Mouse (Mus musculus) thymus, adult 2 months (tissue): ENCODE measurements around the gene Gdf1. TPM values are rescaled to one million over a fixed set of nuclear protein-coding genes. Genes with fewer than 3 reads are reported as not detected.

ENCODE experiments used
- DNase-seq: peaks from one replicate; pipeline ENCODE4 v3.0.0; 2021
- H3K27ac ChIP-seq: fragments of 200-500 bp; 2 replicates; pipeline ENCODE4 v1.5.1; 2012; ENCODE audit warnings: low read length, control low read depth; ENCODE audit not compliant: control insufficient read depth, insufficient read depth
- H3K27me3 ChIP-seq: fragments of 200-500 bp; 2 replicates; pipeline ENCODE4 v1.6.1; 2012; ENCODE audit warnings: mild to moderate bottlenecking, low read length, moderate library complexity, mixed read lengths; ENCODE audit not compliant: control insufficient read depth, insufficient read depth
- H3K36me3 ChIP-seq: fragments of 200-500 bp; 2 replicates; pipeline ENCODE4 v1.6.1; 2012; ENCODE audit warnings: mild to moderate bottlenecking, low read length, moderate library complexity; ENCODE audit not compliant: control insufficient read depth, insufficient read depth
- H3K4me1 ChIP-seq: fragments of 200-500 bp; replicated peaks from 2 replicates; pipeline ENCODE4 v1.6.1; 2012; ENCODE audit warnings: low read length; ENCODE audit not compliant: control insufficient read depth, insufficient read depth
- H3K4me3 ChIP-seq: fragments of 200-500 bp; 2 replicates; pipeline ENCODE4 v1.5.1; 2012; ENCODE audit warnings: mild to moderate bottlenecking, low read length, control low read depth, moderate library complexity; ENCODE audit not compliant: control insufficient read depth, insufficient read depth
- CTCF ChIP-seq: fragments of 200-500 bp; IDR thresholded peaks from 2 replicates; pipeline ENCODE4 v1.5.1; 2012; ENCODE audit warnings: mild to moderate bottlenecking, control low read depth, low read length, moderate library complexity, borderline replicate concordance; ENCODE audit not compliant: control insufficient read depth, poor library complexity, insufficient read depth; ENCODE audit errors: extremely low read depth
- POLR2A ChIP-seq: fragments of 200-500 bp; IDR thresholded peaks from 2 replicates; pipeline ENCODE4 v1.6.1; 2012; ENCODE audit warnings: mild to moderate bottlenecking, low read length, control low read depth, moderate library complexity; ENCODE audit not compliant: control insufficient read depth, poor library complexity, insufficient read depth; ENCODE audit errors: extremely low read depth
- whole genome bisulfite sequencing: fragments of 180-500 bp; shearing (Covaris S2); methylation state at CpG from one replicate; pipeline ENCODE4 v1.1.7; 2018; 5-methylcytosine and 5-hydroxymethylcytosine counted together
- polyA plus RNA-seq: library from polyadenylated mRNA; depleted of rRNA; stranded (reverse); fragments of >200 nt; gene quantifications from 2 replicates; pipeline ENCODE4 v1.2.3, GENCODE M21; 2012

Gene Gdf1
- polyA plus RNA-seq, 1 experiment: 0.13 TPM

- H3K36me3 ChIP-seq: peaks cover 43% of the 10 kb centered on the region
- no peaks in the 10 kb centered on the region for H3K27me3 ChIP-seq
- no peak for TF ChIP-seq POLR2A
- TF ChIP-seq CTCF: no peak
- WGBS: 50% methylated on average over 45 of the region's 45 CpGs
- no peak overlapping the region for H3K4me3 ChIP-seq
- no peaks in the 10 kb centered on the region for H3K4me1 ChIP-seq
- DNase-seq: no peak
- H3K27ac ChIP-seq: no peak overlapping the region
Observed at GRCm38 (mm10) chr8:70329835-70330740, 471 bp downstream of the Gdf1 start.

GRCm38 (mm10) chr8:70330741-70331364, 1.2 kb downstream of the Gdf1 start:
- no peaks in the 10 kb centered on the region for H3K27me3 ChIP-seq
- TF ChIP-seq CTCF (no peak), POLR2A (no peak)
- DNase-seq: no peak
- no peak overlapping the region for H3K4me3 ChIP-seq
- WGBS: 92% methylated on average over 53 of the region's 53 CpGs
- H3K4me1 ChIP-seq: no peaks in the 10 kb centered on the region
- H3K36me3 ChIP-seq: peaks cover 50% of the 10 kb centered on the region
- H3K27ac ChIP-seq: no peak overlapping the region

DNA sequence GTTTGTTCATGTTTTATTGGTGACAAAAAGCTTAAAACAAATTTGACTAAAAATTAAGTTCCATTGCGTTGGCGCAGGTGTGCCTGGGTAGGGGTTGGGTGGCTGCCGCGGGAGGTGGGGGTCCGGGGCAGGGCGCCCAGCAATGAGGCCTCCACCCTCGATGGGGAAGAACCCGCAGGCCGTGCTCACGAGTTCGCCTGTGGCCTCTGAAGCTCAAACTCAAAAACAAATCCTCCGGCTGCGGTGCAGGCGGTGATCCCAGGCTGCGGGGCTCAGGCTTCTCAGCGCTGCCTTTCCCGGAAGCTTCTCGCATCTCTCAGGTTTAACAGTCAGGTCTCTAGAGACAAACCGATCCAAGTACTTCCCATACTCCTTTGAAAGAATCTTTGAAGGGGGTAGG, 1.9 kb downstream of the Gdf1 start:
- no peak overlapping the region for H3K4me3 ChIP-seq
- H3K27ac ChIP-seq: no peak overlapping the region
- TF ChIP-seq POLR2A: no peak
- no peak for TF ChIP-seq CTCF
- peaks cover 57% of the 10 kb centered on the region for H3K36me3 ChIP-seq
- 98% methylated on average over 19 of the region's 19 CpGs for WGBS
- H3K27me3 ChIP-seq: no peaks in the 10 kb centered on the region
- no peaks in the 10 kb centered on the region for H3K4me1 ChIP-seq
- DNase-seq: no peak

- DNase-seq: no peak
- 96% methylated on average over 41 of the region's 41 CpGs for WGBS
- no peak for TF ChIP-seq POLR2A
- TF ChIP-seq CTCF: no peak
Observed at GRCm38 (mm10) chr8:70332070-70332877, 2.7 kb downstream of the Gdf1 start.

DNA sequence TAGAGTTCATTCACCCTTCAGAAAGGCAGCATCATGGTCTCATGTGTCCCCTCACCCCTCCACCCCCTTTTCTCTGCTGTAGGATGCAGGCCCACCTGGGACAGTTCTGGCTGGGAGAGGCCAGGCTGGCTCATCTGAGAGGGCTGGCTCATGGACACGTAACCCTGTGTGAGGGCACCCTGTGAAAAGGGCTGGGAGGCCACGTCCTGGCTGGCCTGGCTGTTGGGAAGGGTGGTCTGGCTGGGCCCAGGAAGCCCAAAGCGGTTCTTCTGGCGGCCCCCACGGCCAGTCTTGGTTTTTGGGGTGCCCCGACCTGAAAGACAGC, 3.2 kb downstream of the Gdf1 start:
- Histone ChIP-seq H3K4me1 (no peaks in the 10 kb centered on the region), H3K27ac (no peak overlapping the region), H3K36me3 (peaks cover 70% of the 10 kb centered on the region), H3K4me3 (no peak overlapping the region), H3K27me3 (no peaks in the 10 kb centered on the region)
- no peak for TF ChIP-seq POLR2A
- TF ChIP-seq CTCF: no peak
- WGBS: 96% methylated on average over 6 of the region's 6 CpGs
- DNase-seq: no peak

More at GRCm38 (mm10) chr8:70332070-70332877, 2.7 kb downstream of the Gdf1 start:
- no peaks in the 10 kb centered on the region for H3K27me3 ChIP-seq
- H3K27ac ChIP-seq: no peak overlapping the region
- H3K36me3 ChIP-seq: peaks cover 64% of the 10 kb centered on the region
- H3K4me1 ChIP-seq: no peaks in the 10 kb centered on the region
- no peak overlapping the region for H3K4me3 ChIP-seq

GRCm38 (mm10) chr8:70338931-70339330, 9.3 kb downstream of the Gdf1 start:
- no peak for DNase-seq
- Histone ChIP-seq H3K27ac (no peak overlapping the region), H3K4me1 (no peaks in the 10 kb centered on the region), H3K27me3 (no peaks in the 10 kb centered on the region), H3K4me3 (no peak overlapping the region), H3K36me3 (peaks cover 98% of the 10 kb centered on the region)
- TF ChIP-seq POLR2A: no peak
- no peak for TF ChIP-seq CTCF
- WGBS: 77% methylated on average over 7 of the region's 7 CpGs
